Mouse (Mus musculus) bone marrow macrophage, adult 2 months (primary cell): ENCODE results near the gene Ckap2l. TPM values are rescaled to one million over a fixed set of nuclear protein-coding genes. Genes with fewer than 3 reads are reported as not detected.

ENCODE experiments used
- H3K27ac ChIP-seq: 2 replicates; pipeline ENCODE4 v1.5.1; 2012; ENCODE audit warnings: low read depth, low read length; ENCODE audit not compliant: insufficient read depth
- H3K4me1 ChIP-seq: 2 replicates; pipeline ENCODE4 v1.6.1; 2012; ENCODE audit warnings: low read length; ENCODE audit not compliant: control insufficient read depth, insufficient read depth
- H3K4me3 ChIP-seq: 2 replicates; pipeline ENCODE4 v1.5.1; 2012; ENCODE audit warnings: mild to moderate bottlenecking, low read length, moderate library complexity; ENCODE audit not compliant: insufficient read depth
- CTCF ChIP-seq: IDR thresholded peaks from 2 replicates; pipeline ENCODE4 v1.5.1; 2012; ENCODE audit warnings: low read depth, mild to moderate bottlenecking, low read length, moderate library complexity
- POLR2A ChIP-seq: IDR thresholded peaks from 2 replicates; pipeline ENCODE4 v1.6.1; 2012; ENCODE audit warnings: mild to moderate bottlenecking, low read depth, low read length, borderline replicate concordance
- polyA plus RNA-seq: library from polyadenylated mRNA; stranded (reverse); fragments of >200 nt; gene quantifications from 2 replicates; pipeline ENCODE4 v1.2.4, GENCODE M21; 2012; ENCODE audit not compliant: missing spikeins, insufficient read depth, insufficient read length

The Ckap2l gene
- polyA plus RNA-seq, 1 experiment: 24.5 TPM

DNA sequence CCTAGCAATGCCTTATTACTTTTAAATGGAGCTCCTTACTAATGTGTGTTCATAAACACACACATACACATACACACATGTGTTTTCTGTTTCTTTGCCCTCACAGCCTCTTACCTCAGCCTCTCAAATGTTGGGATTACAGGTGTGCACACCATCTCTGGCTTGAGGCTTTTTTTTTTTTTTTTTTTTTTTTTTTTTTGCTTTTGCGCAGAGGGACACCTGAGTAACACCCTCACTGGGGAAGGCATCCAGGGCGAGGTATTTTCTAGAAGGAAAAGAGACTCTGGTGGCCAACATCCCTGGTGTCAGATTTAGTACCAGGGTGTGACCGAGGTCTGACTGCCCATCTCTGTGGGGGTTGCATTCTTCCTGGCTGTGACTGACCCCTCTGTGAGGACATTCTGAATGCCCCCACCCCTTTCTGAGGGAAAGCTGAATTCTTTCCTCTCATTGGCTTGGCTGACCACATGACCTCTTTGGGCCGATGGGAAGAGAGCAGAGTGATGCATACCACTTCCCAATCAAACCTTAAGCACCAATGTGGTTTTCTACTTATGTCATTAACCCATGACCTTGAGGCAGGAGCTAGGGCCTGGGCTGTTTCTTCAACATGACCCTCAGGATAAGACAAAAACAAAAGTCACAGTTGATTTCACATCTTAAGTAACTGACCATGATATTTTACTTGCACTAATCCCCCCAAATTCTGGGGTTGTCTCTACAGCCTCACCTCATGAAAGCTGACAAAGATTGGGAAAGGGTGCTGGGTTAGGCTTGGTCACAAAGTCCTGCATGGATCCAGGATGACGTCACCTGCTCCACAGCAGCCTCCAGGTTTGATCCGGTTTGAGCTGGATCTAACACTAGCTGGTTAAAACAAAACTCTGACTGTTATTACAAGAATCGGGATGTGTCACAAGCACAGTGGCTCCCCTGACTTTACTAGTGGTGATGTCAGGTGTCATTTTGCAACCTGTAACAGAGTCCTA lies 54.9 kb downstream of the Ckap2l start:
- Histone ChIP-seq H3K4me1 (peaks cover 8% of the 10 kb centered on the region), H3K27ac (no peak overlapping the region), H3K4me3 (no peak overlapping the region)
- TF ChIP-seq CTCF (no peak), POLR2A (no peak)

DNA sequence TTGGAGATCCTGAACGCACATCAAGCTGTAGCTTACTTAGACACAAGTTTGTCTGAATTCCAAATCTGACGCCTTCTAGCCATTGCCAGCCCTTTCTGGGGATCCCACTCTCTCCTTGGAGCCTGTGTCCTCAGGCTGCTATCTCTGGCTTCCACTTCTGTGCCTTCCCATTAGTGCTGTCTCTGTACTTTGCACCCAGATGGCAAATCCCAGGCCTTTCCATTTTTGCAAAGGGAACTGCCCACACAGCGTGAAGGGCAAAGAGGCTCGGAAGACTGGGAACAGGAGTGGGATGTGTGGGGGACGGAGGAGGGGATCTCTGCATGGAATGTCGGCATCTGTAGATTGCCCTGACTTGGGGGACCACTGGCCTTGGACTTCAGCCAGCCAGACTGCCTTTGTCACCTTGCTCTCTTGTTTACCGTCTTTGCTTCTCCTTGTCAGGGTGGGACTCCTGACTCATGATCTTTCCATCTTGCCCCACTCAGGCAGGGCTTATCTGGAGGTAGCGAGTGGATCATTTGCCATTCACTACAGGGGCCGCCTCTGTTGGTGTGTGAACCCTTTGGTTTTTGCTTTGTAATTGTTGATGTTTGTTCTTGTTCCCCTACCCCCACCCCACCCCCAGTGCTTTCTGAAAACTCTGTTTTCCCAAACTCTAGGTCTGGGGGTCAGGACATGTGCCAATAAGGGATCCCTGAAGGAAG lies 56.1 kb downstream of the Ckap2l start:
- Histone ChIP-seq H3K4me1 (peaks cover 8% of the 10 kb centered on the region), H3K27ac (no peak overlapping the region), H3K4me3 (no peak overlapping the region)
- no peak for TF ChIP-seq POLR2A

DNA sequence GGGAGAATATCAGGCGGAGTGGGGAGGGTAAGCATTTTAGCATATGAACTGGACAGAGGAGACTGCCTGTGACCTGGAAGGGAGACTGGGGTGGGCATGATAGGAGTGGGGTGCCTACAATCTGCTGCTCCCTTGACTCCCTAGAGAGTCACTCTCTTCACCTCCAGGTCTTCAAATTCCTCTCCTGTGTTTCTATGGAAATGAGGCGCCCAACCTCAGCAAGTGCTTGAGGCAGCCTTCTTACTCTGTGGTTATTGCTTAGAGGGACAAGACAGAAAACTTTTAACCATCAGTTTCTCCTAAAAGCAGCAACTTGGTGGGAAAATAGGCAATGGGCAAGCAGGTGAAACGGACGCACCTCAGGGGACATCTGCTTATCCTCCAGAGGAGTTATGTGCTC lies 60.5 kb downstream of the Ckap2l start:
- no peak for TF ChIP-seq CTCF
- no peak for TF ChIP-seq POLR2A
- no peak overlapping the region for H3K27ac ChIP-seq
- no peak overlapping the region for H3K4me3 ChIP-seq
- peaks cover 3% of the 10 kb centered on the region for H3K4me1 ChIP-seq

DNA sequence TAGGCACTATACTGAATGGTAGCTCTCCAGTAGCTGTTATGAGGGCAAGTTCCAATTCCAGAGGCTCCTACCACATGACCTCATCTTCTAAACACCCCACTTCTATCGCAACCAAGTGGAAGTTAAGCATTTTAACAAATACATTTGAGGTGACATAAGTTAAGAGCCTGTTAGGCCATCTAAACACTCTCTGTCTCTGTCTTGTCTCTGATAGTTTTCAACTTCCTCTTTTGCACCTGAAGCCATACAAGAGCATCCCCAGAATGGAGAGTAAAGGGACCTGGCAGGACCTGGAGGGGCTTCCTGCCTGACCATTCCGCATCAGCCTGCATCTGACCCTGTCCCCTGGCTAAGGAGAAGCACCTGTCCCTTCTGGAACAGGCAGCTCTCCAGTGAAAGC lies 62.3 kb downstream of the Ckap2l start:
- H3K27ac ChIP-seq: no peak overlapping the region
- H3K4me3 ChIP-seq: no peak overlapping the region
- TF ChIP-seq POLR2A: no peak
- TF ChIP-seq CTCF: no peak
- no peaks in the 10 kb centered on the region for H3K4me1 ChIP-seq

DNA sequence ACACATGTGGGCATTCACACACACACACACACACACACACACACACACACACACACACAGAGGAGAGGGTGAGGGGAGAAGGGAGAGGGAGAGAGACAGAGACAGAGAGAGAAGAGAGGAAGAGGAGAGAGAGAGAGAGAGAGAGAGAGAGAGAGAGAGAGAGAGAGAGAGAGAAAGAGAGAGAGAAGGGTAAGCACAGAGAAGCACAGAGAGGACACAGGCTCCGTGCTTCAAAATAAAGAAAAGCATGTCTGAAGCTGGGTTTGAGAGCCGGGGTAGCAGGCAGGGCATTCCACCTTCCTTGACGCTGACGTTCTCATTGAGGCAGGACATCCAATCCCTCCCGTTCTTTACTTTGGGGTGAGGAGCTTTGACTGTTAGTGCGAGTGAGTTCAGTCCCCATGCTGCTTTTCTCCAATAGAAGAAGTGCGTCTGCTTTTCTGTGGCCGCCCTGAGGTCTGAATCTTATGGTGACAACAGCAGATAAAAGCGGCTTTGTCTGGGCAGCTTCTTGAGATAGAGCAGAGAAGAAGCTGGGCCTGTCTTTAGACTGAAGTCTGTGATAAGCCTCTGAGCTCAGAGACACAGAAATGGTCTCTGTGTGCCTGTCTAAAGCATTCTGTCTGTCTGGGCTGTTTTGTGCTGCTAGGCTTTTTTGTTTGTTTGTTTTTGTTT lies 63.1 kb downstream of the Ckap2l start:
- Histone ChIP-seq H3K27ac (no peak overlapping the region), H3K4me1 (no peaks in the 10 kb centered on the region), H3K4me3 (no peak overlapping the region)
- TF ChIP-seq POLR2A (no peak), CTCF (no peak)

DNA sequence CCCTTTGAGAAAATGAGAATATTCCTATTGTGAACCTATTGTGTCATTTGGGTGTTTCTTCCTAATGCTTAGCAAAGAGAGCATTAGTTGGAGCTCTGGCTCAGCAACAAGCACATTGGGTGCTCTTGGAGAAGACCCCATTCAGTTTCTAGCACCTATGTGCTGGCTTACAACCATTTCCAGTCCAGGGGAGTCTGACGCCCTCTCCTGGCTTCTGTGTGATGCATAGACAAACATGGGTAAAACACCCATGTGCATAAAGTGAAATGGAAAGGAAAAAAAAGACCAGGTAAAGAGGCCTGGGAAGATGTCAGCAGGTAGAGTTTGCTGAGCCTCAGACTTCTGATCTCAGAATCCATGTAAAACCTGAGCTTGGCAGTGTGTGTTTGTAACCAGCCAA lies 63.8 kb downstream of the Ckap2l start:
- no peak for TF ChIP-seq CTCF
- TF ChIP-seq POLR2A: no peak
- Histone ChIP-seq H3K4me3 (no peak overlapping the region), H3K4me1 (no peaks in the 10 kb centered on the region), H3K27ac (no peak overlapping the region)

DNA sequence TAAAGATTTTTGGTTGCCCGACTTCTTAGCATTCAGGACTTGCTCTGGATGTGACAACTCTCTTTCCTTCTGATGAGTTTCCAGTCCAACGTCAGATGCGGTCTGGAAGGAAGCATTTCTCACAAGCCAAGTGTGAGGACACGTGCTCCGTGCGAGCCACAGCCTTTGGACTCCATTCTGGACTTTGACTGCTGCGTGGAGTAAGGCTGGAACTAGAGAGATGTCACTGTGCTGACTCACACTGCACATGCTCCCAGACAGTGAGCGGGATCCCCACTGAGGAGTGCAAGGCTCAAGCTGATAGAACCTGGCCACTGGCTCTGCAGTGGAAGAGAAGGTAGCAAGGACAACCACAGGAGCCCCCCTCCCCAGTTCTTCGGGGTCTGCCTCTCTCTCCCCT lies 64.5 kb downstream of the Ckap2l start:
- Histone ChIP-seq H3K27ac (no peak overlapping the region), H3K4me1 (no peaks in the 10 kb centered on the region), H3K4me3 (no peak overlapping the region)
- TF ChIP-seq CTCF (no peak), POLR2A (no peak)

DNA sequence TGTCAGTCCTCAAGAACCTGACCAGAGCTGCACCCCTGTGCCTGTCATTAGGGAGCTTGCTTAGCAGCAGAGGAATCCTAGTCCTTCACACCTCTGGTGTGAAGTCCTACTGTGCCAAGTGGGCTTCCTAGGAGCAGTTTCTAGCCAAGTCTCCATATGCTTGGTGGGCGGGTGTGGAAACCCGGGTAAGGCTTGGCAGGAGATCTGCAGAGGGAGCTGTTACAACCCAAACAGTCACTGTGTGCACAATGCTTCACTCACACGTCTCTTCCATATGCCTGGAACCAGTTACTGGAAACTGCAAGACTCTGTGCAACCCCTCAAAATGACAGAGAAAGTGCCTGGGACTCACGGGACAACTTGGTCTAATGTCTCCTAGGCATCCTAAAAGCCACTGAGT lies 65.0 kb downstream of the Ckap2l start:
- Histone ChIP-seq H3K4me3 (no peak overlapping the region), H3K4me1 (no peaks in the 10 kb centered on the region), H3K27ac (no peak overlapping the region)
- no peak for TF ChIP-seq POLR2A
- no peak for TF ChIP-seq CTCF

DNA sequence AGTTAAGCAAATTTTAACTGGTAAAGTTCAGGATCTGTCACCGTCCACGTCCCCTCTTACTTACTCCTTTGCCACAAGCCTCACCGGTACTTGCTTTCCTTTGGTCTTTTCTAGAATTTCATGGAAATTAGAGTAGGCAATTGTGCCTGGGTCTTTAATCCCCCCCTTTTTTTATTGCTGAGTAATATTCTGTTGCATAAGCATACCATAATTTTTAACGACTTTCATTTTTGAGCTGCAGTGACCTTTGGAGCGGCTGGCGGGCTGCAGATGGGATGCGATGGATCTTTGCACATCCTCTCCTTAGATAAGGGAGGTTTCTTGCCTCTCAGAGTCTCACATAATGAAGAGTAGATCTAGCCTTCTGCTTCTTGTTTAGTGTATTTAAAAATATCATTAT lies 67.7 kb downstream of the Ckap2l start:
- Histone ChIP-seq H3K4me1 (no peaks in the 10 kb centered on the region), H3K27ac (no peak overlapping the region), H3K4me3 (no peak overlapping the region)
- TF ChIP-seq POLR2A (no peak), CTCF (no peak)

DNA sequence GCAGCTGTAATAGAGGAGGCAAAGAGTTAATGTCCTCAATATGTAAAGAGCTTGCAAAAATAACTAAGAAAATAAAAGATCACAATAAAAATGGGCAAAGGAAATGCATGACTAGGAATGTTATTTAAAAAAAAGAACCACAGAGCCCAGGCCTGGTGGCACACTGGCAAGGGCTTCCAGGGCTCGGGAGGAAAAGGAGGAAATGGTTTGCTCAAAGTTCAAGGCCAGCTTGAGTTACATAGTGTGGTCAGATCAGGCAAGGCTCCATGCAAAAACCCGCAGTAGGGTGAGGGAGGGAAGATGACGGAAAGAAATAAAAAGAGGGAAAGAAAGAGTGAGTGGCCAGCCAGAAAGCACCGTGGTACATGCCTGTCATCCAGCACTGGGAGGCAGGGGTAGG lies 68.4 kb downstream of the Ckap2l start:
- Histone ChIP-seq H3K4me1 (no peaks in the 10 kb centered on the region), H3K27ac (no peak overlapping the region), H3K4me3 (no peak overlapping the region)
- TF ChIP-seq POLR2A: no peak
- no peak for TF ChIP-seq CTCF
